Mouse (Mus musculus) hindbrain, postnatal 0 days (tissue): ENCODE results near the gene Tomt. TPM values are rescaled to one million over a fixed set of nuclear protein-coding genes. Genes with fewer than 3 reads are reported as not detected.

ENCODE experiments used
- ATAC-seq: fragments of 200-750 bp; cut with Nextera tagmentation; 2 replicates; pipeline ENCODE4 v1.8.0; 2017; ENCODE audit warnings: mild to moderate bottlenecking, moderate TSS enrichment, moderate library complexity
- DNase-seq: peaks from one replicate; pipeline ENCODE4 v3.0.0-alpha.2; 2015; ENCODE audit warnings: low spot score
- H3K27ac ChIP-seq: fragments of 300-500 bp; sonication (generic); 2 replicates; pipeline ENCODE4 v1.5.1; 2014; ENCODE audit warnings: mild to moderate bottlenecking
- H3K27me3 ChIP-seq: fragments of 300-500 bp; sonication (generic); 2 replicates; pipeline ENCODE4 v1.6.1; 2014; ENCODE audit warnings: low read length, mixed read lengths; ENCODE audit not compliant: insufficient read depth
- H3K36me3 ChIP-seq: fragments of 300-500 bp; sonication (generic); 2 replicates; pipeline ENCODE4 v1.6.1; 2014; ENCODE audit warnings: low read length, mixed read lengths; ENCODE audit not compliant: insufficient read depth
- H3K4me1 ChIP-seq: fragments of 300-500 bp; sonication (generic); 2 replicates; pipeline ENCODE4 v1.6.1; 2014; ENCODE audit warnings: antibody characterized with exemption, low read length, mixed read lengths; ENCODE audit not compliant: insufficient read depth
- H3K4me2 ChIP-seq: fragments of 300-500 bp; sonication (generic); 2 replicates; pipeline ENCODE4 v1.6.1; 2014; ENCODE audit warnings: low read depth, mild to moderate bottlenecking, low read length, moderate library complexity, mixed read lengths
- H3K4me3 ChIP-seq: fragments of 300-500 bp; sonication (generic); 2 replicates; pipeline ENCODE4 v1.5.1; 2014; ENCODE audit warnings: low read length
- H3K9ac ChIP-seq: fragments of 300-500 bp; sonication (generic); replicated peaks from 2 replicates; pipeline ENCODE4 v1.6.1; 2014; ENCODE audit warnings: mild to moderate bottlenecking, low read length, moderate library complexity, mixed read lengths
- H3K9me3 ChIP-seq: fragments of 300-500 bp; sonication (generic); 2 replicates; pipeline ENCODE4 v1.6.1; 2016; ENCODE audit warnings: low read length, mixed read lengths
- CTCF ChIP-seq: IDR thresholded peaks from 2 replicates; pipeline ENCODE4 v1.5.1; 2016; ENCODE audit warnings: antibody characterized with exemption, control low read depth, low read depth
- WGBS: fragments of 180-500 bp; shearing (Covaris S2); extraction: QIAGEN DNeasy Blood & Tissue Kit; methylation state at CpG from one replicate; pipeline ENCODE4 v1.1.7; 2014; 5-methylcytosine and 5-hydroxymethylcytosine counted together
- polyA plus RNA-seq: library from polyadenylated mRNA; unstranded; fragments of >200 nt; fragmentation: Nextera tagmentation; extraction: Ambion mirVana; gene quantifications from 2 replicates; pipeline ENCODE4 v1.2.1, GENCODE M21; 2015
- total RNA-seq: library from RNA; depleted of rRNA; stranded (reverse); fragments of >200 nt; gene quantifications from 2 replicates; pipeline ENCODE4 v1.2.3, GENCODE M21; 2014

Tomt gene
- total and polyA plus RNA-seq, 2 experiments from 2014 or later: 0.49 to 0.52 TPM

DNA sequence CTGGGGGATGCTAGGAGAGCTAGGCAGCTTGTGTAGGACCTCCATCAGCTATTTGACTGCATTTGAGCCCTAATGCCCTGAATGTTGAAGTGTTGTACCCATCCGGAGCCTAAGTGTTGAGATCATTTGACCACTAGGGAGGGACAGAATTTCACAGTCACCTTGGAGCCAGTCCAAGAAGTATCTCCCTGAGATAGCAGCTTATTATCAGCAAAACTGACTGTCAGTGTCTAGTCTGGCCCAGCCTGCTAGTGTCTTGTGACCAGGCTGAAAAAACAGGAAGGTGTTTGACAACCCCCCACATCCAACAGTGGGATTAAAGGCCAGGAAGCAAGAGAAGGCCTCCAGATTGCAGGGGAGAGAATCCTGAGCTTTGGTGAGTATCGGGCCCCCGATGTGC lies 34.9 kb downstream of the Tomt start:
- no peak for DNase-seq
- Histone ChIP-seq H3K9ac (no peak overlapping the region), H3K4me1 (no peaks in the 10 kb centered on the region), H3K4me2 (no peak overlapping the region), H3K9me3 (no peaks in the 10 kb centered on the region), H3K27ac (no peak overlapping the region), H3K36me3 (no peaks in the 10 kb centered on the region), H3K4me3 (no peak overlapping the region), H3K27me3 (no peaks in the 10 kb centered on the region)
- no peak for ATAC-seq
- TF ChIP-seq CTCF: no peak
- 76% methylated on average over 3 of the region's 3 CpGs for WGBS

DNA sequence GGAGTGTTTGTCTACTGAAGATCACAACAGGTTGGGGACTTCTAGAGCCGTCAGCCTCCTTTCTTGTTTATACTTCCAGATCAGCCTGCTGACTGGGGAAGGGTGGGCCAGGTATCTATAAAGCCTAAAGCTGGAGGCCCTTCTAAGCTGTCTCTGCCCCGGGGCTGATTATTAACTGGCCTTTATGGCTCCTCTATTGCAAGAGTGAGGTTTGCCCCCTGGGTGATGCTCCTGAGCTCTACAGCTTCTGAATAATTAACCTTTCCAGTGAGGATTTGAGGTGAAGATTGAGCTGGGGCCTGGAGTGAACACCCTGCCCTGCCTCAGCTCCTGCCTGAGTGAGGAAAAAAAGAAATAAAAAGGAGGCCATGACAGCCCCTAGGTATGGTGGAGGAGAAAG lies 35.5 kb downstream of the Tomt start, which contains the start of gene Folr1:
Folr1 (minus strand) TSS at position 160 of the 400 bp plus-strand sequence.
- WGBS: 68% methylated on average over 2 of the region's 2 CpGs
- no peak within 1 kb of the TSS for H3K4me2 ChIP-seq
- no peak for ATAC-seq

DNA sequence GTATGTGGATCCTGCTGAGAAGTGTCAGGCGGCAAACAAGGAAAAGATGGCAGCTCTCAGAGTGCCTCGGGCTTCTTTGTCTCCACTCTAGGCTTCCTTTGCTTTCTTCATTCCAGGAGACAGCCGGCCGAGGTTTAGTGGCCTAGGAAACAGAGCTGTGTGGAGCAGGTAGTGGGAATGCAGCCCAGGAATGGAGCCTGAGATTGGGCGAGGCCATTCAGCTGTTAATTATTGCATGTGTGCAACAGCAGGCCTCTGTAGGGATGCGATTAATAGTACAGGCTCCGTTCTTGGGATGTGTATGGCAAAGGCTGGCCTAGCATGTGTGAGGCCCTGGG lies 37.0 kb downstream of the Tomt start:
- Histone ChIP-seq H3K27me3 (no peaks in the 10 kb centered on the region), H3K9me3 (no peaks in the 10 kb centered on the region), H3K27ac (peak overlapping the region; percentile 9; the same call in 1 of the 2 replicates), H3K36me3 (no peaks in the 10 kb centered on the region), H3K9ac (no peak overlapping the region), H3K4me3 (no peak overlapping the region), H3K4me1 (no peaks in the 10 kb centered on the region), H3K4me2 (no peak overlapping the region)
- DNase-seq (peak; percentile 28), ATAC-seq (0 out of 2 replicates have a peak, but pooled peaks have one; percentile 43)
- WGBS: 32% methylated on average over 7 of the region's 7 CpGs
- TF ChIP-seq CTCF: no peak

More for the DNA sequence above, 35.5 kb downstream of the Tomt start, which contains the start of gene Folr1:
- H3K27ac ChIP-seq: no peak within 1 kb of the TSS
- DNase-seq: no peak
- no peak within 1 kb of the TSS for H3K9ac ChIP-seq
- H3K4me1 ChIP-seq: no peaks in the 10 kb centered on the region
- TF ChIP-seq CTCF: no peak
- H3K27me3 ChIP-seq: no peaks in the 10 kb centered on the region
- H3K36me3 ChIP-seq: no peaks in the 10 kb centered on the region
- no peaks in the 10 kb centered on the region for H3K9me3 ChIP-seq
- no peak within 1 kb of the TSS for H3K4me3 ChIP-seq

DNA sequence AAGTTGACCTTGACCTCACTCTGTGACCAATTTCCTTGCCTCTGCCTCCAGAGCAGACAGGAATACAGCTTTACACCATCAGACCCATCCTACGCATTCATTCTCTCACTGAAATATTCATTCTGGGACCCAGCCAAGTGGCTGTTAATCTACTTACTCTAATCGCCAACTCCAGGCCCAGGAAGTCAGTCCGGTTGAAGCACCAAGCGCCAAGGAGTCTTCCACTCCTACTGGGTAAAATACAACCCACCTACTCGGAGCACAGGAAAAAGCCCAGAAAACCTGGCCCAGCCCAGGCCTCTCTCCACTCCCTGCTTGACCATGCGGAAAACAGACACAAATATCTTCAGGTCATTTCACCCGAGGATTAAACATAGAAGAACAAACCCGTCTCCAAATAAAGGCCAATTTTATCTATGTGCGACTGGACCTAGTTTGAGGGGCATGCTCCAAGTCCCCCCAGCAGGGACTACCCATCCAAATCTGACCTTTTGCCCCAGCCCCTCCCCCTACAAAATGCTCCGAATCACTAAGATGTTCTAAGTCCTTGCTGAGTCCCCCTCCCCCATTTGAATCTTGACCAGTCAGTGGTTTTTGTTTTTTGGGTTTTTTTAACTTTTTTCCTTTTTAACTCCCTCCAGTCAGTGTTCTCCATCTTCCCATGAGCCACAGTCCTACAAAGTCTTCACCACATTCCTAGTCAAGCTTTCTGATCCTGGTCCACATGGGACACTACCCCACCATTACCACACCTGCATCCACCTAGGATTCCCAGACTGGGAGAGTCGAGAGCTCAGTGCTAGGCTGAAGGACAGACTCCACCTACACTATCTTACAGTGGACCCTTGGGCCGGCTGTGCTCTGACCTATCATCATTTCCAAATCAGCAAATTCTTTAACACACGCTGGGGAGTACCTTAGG lies 37.7 kb downstream of the Tomt start:
- H3K4me2 ChIP-seq: no peak overlapping the region
- WGBS: 43% methylated on average over 13 of the region's 13 CpGs
- H3K9me3 ChIP-seq: no peaks in the 10 kb centered on the region
- H3K9ac ChIP-seq: no peak overlapping the region
- ATAC-seq: no peak
- no peaks in the 10 kb centered on the region for H3K27me3 ChIP-seq
- no peak overlapping the region for H3K4me3 ChIP-seq
- TF ChIP-seq CTCF: no peak
- DNase-seq: peak; percentile 20
- H3K36me3 ChIP-seq: no peaks in the 10 kb centered on the region
- H3K27ac ChIP-seq: peak overlapping the region; percentile 9; the same call in 1 of the 2 replicates
- no peaks in the 10 kb centered on the region for H3K4me1 ChIP-seq

DNA sequence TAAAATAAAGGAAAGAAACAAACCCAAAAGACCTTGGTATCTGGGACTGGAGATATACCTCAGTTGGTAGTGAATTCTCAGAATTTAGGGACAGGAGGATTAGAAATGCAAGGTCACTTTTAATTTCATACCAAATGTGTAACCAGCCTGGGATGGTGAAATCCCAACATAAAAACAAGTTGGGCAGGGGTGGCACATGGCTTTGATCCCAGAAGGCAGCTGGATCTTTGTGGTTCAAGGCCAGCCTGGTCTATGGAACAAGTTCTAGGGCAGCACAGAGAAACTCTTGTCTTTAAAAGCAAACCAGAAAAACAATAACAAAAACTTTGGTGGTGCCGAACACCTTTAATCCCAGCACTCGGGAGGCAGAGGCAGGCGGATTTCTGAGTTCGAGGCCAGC lies 38.7 kb downstream of the Tomt start:
- 92% methylated on average over 4 of the region's 4 CpGs for WGBS
- Histone ChIP-seq H3K4me1 (no peaks in the 10 kb centered on the region), H3K9ac (no peak overlapping the region), H3K36me3 (no peaks in the 10 kb centered on the region), H3K27me3 (no peaks in the 10 kb centered on the region), H3K9me3 (no peaks in the 10 kb centered on the region), H3K4me3 (no peak overlapping the region), H3K27ac (no peak overlapping the region), H3K4me2 (no peak overlapping the region)
- no peak for TF ChIP-seq CTCF
- ATAC-seq: no peak
- DNase-seq: no peak

DNA sequence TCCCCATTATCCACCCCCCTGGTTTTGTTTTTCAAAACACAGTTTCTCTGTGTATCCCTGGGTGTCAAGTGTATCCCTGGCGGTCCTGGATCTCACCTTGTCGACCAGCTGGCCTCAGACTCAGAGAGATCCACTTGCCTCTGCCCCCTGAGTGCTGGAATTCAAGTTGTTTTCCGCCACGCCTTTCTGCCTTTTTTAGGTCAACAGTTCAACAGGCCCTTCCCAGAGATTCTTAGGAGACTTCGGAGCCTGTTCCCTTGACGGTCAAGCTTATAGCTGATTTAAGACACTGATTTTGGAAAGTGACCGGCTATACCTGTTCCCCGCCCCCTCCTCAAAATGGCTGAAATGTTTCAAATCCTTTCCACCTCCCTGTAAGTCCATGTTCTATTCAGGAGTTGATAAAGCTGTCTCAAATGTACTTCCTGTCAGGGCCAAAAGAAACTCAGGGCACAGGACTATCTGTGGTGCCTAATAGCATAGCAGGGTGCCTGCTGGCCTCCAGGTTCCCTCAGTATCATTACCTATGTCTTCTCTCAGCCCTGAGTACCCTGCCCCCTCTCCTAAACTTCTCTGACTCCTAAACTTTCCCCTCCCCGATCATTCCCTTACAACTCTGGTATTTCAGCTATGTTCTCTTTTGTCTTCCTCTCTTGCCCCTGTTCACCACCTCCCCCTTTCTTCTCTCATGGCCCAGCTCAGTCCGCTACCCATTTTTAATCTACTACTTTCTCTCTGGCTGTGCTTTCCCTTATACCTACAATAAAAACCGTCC lies 39.5 kb downstream of the Tomt start:
- Histone ChIP-seq H3K27ac (no peak overlapping the region), H3K9ac (no peak overlapping the region), H3K4me1 (no peaks in the 10 kb centered on the region), H3K36me3 (no peaks in the 10 kb centered on the region), H3K27me3 (no peaks in the 10 kb centered on the region), H3K4me3 (no peak overlapping the region), H3K4me2 (no peak overlapping the region), H3K9me3 (no peaks in the 10 kb centered on the region)
- ATAC-seq (no peak), DNase-seq (no peak)
- WGBS: 81% methylated on average over 11 of the region's 11 CpGs
- TF ChIP-seq CTCF: no peak

DNA sequence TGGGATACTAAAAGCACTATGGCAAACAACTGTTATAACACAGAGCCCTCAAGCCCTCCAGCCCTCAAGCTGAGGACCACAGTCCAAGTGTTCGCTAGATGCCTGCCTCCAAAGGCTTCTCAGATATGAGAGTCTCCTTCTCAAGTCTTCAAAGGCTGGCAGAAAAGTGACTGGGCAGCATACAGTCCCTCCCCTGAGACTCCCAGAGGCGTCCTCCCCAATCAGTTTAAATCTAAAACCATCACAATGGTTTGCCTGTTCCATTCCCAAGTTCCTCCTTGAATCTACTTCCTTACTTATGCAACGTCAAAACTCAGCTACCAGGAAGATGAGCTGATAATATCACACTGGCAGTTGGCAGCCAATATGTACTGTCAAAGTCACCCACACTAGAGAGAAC lies 42.7 kb downstream of the Tomt start, which contains the start of gene Anapc15:
Anapc15 (plus strand) TSS at position 301 of the 400 bp plus-strand sequence.
- no peak within 1 kb of the TSS for H3K27ac ChIP-seq
- no peak within 1 kb of the TSS for H3K9ac ChIP-seq
- H3K4me1 ChIP-seq: no peaks in the 10 kb centered on the region
- H3K36me3 ChIP-seq: no peaks in the 10 kb centered on the region
- 82% methylated on average over 3 of the region's 3 CpGs for WGBS
- no peak for TF ChIP-seq CTCF
- H3K4me2 ChIP-seq: no peak within 1 kb of the TSS
- ATAC-seq (no peak), DNase-seq (no peak)
- no peaks in the 10 kb centered on the region for H3K9me3 ChIP-seq
- H3K4me3 ChIP-seq: no peak within 1 kb of the TSS
- no peaks in the 10 kb centered on the region for H3K27me3 ChIP-seq
